Mouse (Mus musculus) cerebral cortex, adult 2 months (tissue): ENCODE measurements around the gene Tmem14c.

Source experiments
- WGBS: fragments of 180-500 bp; shearing (Covaris S2); methylation state at CpG from one replicate; pipeline ENCODE4 v1.1.7; 2018; 5-methylcytosine and 5-hydroxymethylcytosine counted together

Gene Tmem14c

GRCm38 (mm10) chr13:41008271-41008670, 7.8 kb upstream of the Tmem14c start:
- WGBS: 91% methylated on average over 10 of the region's 10 CpGs

- WGBS: 75% methylated on average over 8 of the region's 8 CpGs
These were observed 7.1 kb upstream of the Tmem14c start for GRCm38 (mm10) chr13:41008946-41009345.

GRCm38 (mm10) chr13:41016797-41017405, 809 bp downstream of the Tmem14c start:
- 27% methylated on average over 12 of the region's 12 CpGs for WGBS

- WGBS: 83% methylated on average over 4 of the region's 4 CpGs
These were observed 1.7 kb downstream of the Tmem14c start for GRCm38 (mm10) chr13:41017832-41018231.

GRCm38 (mm10) chr13:41018236-41018635, 2.1 kb downstream of the Tmem14c start:
- 91% methylated on average over 9 of the region's 9 CpGs for WGBS

GRCm38 (mm10) chr13:41018756-41019591, 2.9 kb downstream of the Tmem14c start:
- 88% methylated on average over 13 of the region's 13 CpGs for WGBS

- WGBS: 87% methylated on average over 7 of the region's 7 CpGs
These were observed 4.4 kb downstream of the Tmem14c start for GRCm38 (mm10) chr13:41020494-41020893.

GRCm38 (mm10) chr13:41021607-41022006, 5.5 kb downstream of the Tmem14c start:
- WGBS: 86% methylated on average over 6 of the region's 6 CpGs

GRCm38 (mm10) chr13:41022099-41022498, 6.0 kb downstream of the Tmem14c start:
- 67% methylated on average over 13 of the region's 13 CpGs for WGBS

- WGBS: 85% methylated on average over 5 of the region's 5 CpGs
These were observed 14.0 kb downstream of the Tmem14c start for GRCm38 (mm10) chr13:41030098-41030497.

GRCm38 (mm10) chr13:41042511-41042910, 26.4 kb downstream of the Tmem14c start:
- 71% methylated on average over 4 of the region's 4 CpGs for WGBS

GRCm38 (mm10) chr13:41045901-41046300, 29.8 kb downstream of the Tmem14c start:
- 92% methylated on average over 8 of the region's 8 CpGs for WGBS

- 79% methylated on average over 6 of the region's 6 CpGs for WGBS
These were observed 31.2 kb downstream of the Tmem14c start for GRCm38 (mm10) chr13:41047280-41047679.

GRCm38 (mm10) chr13:41051965-41052364, 35.9 kb downstream of the Tmem14c start:
- 58% methylated on average over 5 of the region's 5 CpGs for WGBS

- WGBS: 98% methylated on average over 4 of the region's 4 CpGs
These were observed 51.5 kb downstream of the Tmem14c start for GRCm38 (mm10) chr13:41067618-41068017.

GRCm38 (mm10) chr13:41071617-41072016, 55.5 kb downstream of the Tmem14c start:
- WGBS: 68% methylated on average over 11 of the region's 11 CpGs
